Mouse (Mus musculus) thymus, postnatal 4 days (tissue): ENCODE measurements around the gene Sh3gl1.
A peak's percentile ranks its signal among the peaks of the same experiment; 100 is the strongest.

Experiments
- DNase-seq: peaks from one replicate; pipeline ENCODE4 v3.0.0; 2021

Sh3gl1 gene

DNA sequence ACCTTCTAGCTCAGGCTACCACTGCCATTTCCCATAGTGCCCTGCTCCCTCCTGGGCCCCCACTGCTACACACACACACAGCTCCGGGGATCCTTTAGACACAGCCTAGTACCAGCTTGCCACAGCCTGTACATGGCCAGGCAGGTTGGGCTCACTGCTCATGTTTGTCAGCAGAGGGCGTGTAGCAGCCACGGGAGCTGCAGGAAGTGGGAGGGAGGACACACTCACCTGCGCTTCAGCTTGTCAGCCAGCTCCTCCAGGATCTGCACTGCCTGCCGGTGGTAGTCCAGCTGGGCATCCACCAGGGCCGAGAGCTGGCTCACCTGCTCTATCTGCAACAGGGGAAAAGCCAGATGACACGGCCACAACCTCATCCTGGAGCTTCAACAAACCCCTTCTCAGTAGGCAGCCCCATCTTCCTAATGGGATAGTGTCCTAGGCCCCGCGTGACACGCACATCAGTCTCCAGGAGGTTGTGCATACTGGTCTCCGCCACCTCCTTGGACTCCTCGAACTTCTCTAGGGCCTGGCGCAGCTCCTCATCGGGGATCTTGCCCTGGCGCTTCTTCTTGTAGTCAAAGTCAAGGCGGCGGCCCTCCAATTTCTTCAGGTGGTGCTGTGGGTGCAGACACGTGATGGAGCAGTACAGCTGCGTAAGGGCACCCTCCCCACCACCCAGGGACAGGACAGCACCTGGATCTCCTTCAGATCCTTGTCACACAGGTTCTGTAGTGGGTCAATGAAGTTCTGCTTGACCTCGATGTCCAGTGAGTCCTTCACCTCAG is 17.9 kb downstream of the Sh3gl1 start:
- DNase-seq, result peak; percentile 90

DNA sequence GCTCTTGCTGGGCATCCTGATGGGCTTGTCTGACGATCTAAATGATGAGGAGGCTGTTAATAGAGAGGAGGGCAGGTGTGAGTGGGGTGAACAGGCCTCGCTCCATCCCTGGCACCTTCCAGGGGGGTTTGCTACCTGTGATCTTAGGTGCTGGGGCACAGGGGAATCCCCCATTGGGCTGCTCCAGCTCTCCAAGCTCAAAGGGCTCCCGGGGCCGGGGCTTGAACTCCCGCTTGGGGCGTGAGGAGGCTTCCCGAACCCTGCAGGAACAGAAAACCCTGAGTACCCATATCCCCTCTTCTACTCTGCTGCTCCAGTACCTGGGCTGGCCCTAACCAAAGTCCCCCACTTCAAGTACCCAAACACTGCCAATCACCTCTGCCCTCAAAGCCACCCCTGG is 18.6 kb downstream of the Sh3gl1 start:
- no peak for DNase-seq

DNA sequence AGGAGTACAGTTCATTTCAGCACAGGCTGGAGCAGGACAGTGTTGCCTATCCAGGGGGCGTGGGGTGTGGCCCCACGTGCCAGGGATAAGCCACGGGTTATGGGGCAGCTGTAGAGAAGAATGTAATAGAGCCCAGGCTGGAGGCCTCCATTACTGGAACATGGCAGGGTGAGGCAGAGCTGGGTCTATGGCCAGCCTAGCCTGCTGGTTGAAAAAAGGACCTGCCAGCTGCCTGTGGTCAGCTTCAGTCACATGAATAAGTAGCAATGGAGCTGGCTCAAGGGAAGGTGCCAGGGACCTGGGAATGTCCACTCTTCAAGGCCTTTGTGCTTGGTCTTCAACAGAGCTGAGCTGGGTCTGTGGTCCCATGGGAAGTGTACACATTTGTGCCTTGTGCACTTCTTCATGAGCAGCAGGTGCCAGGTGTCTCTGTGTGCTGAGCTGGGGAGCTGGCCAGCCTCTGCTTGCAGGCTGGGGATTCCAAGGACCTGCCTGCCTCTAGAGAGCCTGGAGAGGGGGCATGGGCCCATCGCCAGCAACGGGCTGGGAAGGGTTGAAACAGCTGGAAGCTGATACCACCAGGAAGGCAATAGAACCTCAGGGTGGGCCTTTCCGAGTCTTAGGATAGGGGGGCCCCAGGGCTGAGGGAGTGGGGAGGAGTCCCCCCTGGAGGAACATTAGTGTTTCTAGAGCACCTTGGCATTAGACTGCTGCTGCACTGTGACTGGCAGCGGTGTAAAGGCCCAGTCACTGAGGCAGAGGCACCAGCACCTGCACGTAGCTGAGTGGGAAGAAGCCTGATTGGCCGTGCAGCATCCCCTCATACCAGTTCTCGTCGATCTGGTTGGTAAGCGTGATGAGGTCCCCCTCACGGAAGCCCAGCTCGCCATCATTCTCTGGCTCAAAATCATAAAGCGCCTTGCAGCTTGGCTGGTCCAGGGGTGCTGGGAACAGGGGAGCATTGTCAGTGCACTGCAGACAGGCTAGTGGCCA is 19.3 kb downstream of the Sh3gl1 start:
- DNase-seq, result no peak

DNA sequence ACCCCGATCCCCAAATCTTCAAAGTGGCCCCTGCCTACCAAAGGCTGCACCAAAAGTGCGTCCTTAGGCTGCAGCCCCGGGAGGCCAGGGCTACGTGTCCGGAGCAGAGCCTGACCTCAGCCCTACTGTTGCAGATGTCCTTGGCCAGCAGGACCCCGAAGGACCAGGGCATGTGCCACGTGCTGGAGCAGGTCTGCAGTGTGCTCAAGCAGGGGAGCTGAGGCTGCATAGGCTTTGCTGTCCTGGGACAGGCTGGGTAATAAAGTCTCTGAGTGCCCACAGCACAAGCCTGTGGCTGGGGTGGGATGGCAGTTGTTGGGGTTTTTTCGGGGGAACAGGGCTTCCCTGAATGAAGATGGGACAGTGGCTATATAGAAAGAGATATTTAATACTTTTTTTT is 20.1 kb downstream of the Sh3gl1 start:
- no peak for DNase-seq

DNA sequence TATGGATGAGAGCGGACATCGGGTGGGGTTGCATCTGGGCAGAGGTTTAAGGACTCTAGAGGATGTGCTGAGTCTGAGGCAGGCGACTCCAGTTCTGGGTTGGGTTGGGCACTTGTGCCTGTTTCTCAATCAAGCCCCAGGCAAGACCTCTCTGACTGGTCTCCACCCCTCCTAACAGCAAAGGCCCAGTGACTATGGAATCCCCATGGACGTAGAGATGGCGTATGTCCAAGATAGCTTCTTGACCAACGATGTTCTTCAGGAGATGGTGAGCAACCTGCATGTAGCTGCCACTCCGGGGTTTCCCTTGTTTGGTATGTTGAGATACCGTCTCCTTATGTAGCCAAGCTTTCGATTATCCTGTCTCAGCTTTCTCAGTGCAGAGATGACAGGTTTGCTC is 21.1 kb downstream of the Sh3gl1 start:
- no peak for DNase-seq

DNA sequence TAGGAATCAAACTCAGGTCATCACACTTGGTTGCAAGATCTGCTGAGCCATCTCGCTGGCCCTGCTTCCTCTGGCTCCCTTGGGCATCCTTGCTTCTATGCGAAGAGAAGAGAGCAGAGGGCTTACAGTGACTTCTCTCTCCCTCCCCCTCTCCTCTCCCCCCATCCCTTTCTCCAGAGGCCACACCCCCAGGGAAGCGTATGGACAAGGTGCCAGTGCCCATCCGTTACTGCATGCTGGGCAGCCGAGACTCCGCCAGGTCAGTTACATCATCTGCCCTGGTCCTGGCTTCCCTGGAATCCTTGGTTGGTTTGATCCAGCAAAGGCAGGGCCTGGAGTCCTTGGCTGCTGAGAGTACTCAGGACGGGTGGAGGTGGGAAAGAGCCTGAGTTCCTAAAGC is 25.0 kb downstream of the Sh3gl1 start:
- DNase-seq, result no peak

DNA sequence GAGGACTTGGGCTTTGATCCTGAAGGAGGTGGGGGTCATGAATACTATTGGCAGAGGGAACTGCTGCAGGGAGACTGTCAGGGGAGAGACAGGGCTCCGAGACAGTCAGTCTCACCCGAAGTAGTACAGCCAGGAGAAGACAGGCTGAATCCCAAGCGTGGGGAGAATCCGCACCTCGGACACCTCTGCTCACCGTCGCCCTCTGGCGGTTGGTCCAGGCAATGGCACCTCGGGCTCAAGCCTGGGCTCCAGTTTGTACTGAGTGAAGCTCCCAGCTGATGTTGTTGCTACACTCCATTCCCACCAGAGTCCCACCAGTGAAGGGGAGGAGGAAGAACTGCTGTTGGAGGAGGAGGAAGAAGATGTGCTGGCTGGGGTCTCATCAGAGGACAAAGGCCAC is 25.8 kb downstream of the Sh3gl1 start:
- DNase-seq, result peak; percentile 93

DNA sequence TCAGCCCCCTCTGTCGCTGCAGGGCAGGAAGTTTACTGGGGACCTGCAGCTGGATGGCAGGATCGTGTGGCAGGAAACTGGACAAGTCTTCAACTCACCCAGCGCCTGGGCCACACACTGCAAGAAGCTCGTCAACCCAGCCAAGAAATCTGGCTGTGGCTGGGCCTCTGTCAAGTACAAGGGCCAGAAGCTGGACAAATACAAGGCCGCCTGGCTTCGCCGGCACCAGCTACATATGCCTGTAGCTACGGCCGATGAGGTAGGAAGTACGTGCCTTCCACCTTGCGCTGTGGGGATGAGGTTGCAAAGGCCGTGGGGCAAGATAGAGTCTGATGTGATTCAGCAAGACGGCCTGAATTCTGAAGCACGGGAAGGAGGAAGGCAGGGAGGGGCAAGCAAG is 26.2 kb downstream of the Sh3gl1 start:
- DNase-seq, result no peak

DNA sequence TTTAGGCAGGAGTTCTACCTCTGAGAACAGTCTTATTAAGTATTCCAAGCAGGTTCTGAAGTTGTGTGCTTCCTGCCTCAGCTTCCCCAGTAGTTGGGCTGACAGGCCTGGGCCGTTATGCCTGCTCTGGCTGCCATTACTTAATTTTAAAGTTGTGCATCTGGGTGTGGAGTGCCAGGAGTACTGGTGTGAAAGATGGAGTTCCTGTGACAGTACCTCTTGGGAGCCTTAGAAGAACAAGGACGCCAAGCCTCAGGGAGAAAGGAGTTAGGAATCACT is 26.5 kb downstream of the Sh3gl1 start:
- DNase-seq, result no peak

DNA sequence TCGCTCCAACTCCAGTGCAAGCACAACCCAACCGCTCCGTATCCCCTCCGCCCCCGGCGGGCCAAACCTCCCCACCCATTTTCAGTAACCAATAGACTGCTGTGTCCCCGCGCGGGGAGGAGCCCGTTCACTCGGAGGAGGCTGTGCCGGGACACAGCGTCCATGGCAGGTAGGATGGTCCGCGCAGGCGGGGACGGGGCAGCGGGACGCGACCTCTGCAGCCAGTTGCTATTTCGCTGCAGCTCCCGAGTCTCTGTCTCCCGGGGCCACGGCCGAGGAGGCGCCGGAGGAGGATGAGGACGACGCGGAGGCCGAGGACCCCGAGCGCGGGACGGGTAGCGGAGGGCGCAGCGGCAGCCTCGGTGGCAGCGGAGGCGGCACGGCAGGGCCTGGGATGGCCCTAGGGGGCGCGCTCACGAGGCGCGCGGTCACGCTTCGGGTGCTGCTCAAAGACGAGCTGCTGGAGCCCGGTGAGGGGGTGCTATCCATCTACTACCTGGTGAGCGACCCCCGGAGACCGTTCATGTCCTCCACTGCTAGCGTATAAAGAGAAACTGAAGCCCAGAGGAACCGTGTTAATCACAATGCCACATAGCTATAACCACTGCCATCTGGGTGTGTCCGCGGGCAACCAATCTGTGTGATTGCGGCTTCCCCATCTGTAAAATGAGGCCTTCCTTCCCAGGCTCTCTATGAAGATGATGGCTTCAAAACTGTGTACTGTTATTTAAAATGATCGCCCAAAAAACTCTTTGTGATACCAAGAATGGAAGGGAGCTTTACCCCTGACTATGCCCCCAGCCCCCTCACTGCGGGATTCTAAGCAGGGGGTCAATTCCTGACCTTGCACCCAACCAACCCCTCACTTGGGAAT is 27.1 kb downstream of the Sh3gl1 start:
- DNase-seq, result peak; percentile 93

DNA sequence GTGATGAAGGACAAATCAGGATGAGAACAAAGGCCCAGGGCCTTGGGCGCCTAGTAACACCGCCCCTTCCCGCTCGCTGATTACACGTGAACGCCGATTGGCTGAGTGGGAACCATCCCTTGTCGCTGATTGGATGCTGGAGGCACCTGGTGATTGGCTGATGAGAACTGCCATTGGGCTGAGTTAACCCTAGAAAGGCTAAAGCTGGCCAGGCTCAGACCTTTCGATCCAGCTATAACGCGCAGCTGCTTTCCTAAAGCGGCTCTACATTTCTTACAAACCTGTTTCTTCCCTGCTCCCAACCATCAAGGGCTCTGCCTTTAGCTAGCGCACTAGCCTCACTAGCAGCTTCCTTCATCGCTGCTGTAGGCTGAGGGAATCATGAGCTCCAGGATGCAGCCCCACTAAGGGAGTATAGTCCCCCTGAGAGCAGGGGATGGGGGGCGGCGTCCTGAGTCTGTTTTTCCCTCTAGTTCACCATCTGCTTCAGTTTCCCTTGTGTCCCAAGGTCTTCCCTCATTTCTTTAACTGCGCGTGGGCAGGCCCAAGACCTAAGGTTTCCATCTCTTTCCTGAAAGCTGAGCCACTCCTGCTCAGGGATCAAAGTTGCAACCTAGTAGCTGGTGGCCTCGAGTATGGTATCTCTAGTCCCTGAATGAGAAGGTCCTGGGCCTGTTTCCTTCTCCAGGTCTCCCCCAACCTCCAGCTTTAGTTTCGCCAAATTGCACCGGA is 27.9 kb downstream of the Sh3gl1 start:
- DNase-seq, result peak; percentile 87

DNA sequence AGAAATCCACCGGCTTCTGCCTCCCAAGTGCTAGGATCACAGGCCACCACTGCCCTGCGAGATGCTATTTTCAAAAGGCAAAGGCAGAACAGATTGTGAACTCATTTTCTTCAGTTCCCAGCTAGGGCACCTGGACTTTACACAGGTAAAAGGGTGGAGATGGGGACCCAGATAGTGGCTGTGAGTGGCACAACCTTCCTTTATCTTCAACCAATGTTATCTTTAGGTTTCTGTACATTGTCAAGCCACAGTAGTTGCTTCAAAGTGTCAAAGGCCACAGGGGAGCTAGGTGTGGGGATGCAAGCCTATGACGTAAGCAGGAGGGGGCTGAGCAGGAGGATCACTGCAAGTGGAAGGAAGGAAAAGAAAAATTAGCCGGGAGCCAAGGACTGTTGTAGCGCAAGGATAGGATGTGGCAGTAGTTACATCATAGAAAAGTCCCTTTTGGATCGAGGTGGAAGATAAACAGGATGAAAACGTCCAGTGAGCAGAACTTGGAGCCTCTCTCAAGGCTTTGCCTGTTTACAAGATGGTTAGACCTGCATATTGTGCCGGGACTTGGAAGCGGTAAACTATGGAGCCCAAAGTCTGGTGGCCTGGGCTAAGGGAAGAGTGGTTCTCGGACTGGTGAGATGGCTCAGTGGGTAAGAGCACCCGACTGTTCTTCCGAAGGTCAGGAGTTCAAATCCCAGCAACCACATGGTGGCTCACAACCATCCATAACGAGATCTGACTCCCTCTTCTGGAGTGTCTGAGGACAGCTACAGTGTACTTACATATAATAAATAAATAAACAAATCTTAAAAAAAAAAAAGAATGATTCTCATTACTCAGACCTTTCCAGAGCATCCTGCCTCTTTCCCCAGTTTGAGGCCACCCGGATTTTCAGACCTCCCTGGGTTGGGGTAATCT is 28.7 kb downstream of the Sh3gl1 start:
- no peak for DNase-seq

DNA sequence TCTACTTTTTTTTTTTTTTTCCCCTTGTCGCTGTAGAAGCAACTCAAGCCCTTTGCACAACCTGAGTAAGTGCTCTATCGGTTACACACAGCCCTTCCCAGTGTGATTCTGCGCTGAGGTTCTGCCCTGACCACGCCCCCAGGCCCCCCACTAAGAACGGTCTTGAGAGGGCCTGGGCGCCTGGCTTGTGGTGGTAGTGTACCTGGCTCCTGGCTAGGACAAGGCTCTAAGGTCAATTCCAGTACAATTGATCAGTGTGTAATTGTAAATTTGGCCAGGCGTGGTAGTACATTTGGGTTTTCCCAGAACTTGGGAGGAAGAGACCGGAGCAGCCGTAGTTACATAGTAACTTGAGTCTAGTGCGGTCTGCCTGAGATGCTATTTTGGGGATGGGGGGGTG is 29.5 kb downstream of the Sh3gl1 start:
- no peak for DNase-seq

DNA sequence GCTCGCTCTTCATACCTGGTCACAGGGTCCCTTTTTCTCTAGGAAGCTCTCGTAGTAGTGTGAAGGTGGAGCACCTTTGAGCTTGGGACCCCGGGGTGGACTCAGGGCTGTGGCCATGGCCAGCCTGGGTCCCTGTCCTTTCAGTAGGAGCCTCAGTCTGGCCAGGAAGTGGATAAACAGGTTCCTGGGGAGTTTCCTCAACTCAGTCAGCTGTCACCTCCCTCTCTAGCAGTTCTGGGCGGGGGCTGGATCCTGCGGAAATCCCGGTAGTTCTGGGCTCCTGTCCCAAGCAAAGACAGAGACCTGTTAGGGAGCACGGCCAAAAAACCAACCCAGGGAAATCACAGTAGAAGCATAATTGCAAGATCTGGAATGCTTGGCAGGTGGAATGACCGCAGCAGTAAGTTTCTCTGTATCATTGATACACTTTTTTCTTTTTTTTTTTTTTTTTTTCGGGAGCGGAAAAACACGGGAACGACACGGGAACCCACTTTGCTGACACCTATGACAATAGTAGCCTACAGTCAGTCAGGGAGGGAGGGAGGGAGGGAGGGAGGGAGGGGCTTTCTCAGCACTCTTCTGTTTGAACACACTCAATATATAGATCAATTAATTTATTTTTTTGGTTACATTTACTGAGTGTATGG is 30.9 kb downstream of the Sh3gl1 start, which contains the start of the genes Stap2 and Mpnd:
Gene Stap2 (minus strand): TSS at position 170 of the 647 bp plus-strand sequence.
Gene Mpnd (plus strand): TSS at position 297 of the 647 bp plus-strand sequence.
- peak; percentile 46 for DNase-seq

DNA sequence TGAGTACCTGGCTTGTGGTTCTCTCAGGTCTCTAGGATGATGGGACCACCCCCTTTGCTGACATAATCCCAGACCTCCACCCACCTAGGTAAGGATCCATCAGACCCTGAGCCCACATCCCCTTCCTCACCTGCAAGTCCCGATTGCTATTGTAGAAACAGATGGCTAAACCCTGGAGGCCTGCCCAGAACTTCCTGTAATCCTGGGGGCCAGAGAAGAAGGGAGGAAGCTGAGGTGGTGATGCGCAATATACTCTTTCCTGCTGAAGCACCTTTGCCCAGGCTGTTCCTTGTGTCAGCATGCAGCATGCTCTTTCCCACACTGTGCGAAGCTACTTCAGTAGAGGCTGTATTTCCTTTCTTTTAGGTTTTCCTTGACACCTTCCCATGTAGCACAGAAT is 33.4 kb downstream of the Sh3gl1 start:
- DNase-seq, result no peak

DNA sequence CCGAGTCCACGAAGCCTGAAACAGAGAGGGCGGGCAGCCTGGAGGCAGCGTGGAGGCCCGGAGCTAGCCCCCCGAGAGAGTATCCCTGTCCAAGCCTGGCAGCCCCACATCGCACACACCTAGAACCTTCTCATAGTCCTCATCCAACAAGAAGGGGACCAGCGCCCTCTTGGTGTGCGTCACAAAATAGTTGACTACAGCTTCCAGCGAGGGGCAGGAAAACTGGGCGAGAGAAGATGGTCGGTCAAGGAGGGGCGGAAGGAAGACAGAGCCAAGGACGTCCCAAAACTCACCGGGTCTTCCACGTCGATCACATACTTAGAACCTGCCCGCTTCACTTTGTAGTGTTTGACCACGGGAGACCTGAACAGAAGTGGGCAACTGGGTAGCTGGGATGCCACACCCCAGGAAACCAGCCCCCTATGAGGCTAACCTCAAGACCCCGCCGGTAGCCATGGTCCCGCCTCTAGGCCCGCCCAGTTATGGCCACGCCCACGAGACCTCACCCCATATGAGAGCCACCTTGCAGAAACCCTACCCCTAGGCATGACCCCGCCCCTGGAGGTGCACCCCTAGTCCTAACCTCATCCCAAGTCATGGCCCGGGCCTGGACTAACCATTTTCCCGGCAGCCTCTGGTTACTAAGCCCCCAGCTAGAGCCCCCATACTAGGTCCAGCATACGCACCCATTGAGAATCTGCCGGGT is 36.5 kb downstream of the Sh3gl1 start:
- no peak for DNase-seq

DNA sequence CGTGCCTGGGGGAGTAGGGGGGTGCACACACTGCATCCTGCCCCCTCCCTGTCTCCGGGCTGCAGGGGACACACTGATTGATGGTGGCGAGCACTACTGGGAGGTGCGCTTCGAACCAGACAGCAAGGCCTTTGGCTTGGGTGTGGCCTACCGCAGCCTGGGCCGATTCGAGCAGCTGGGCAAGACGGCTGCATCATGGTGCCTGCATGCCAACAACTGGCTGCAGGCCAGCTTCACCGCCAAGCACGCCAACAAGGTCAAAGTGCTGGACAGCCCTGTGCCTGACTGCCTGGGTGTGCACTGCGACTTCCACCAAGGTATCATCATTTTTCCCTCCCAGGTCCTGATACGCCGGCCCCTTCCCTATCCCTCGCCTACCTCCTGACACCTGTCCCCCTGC is 40.4 kb downstream of the Sh3gl1 start:
- no peak for DNase-seq

DNA sequence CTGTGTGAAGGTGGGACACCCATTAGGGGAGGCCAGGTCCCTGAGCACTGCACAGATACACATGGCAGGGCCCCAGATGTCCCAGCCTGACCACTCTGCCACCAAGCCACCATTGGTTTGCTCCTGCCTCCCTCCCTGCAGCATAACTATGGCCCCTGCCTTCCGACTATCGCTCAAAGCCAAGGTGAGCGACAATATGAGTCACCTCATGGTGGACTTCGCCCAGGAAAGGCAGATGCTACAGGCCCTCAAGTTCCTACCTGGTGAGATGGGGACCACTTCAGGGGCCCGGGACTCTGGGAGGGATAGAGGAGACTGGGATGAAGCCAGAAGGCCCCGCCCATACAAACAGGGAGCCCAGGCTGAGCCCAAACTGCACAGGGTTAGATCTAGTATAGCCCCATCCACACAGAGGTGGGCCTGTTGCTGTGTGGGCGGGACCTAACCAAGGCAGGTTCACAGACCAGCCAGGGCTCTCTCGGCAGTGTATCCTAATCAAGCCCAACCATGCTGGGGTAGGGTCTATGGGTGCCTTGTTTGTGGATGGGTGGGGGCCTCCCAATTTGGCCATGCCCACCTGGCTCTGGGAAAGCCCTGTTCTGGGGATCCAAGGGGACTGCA is 46.0 kb downstream of the Sh3gl1 start:
- DNase-seq, result no peak
